Mouse (Mus musculus): ENCODE measurements around the gene Sgsm1. TPM values are rescaled to one million over a fixed set of nuclear protein-coding genes. Genes with fewer than 3 reads are reported as not detected.

Sgsm1 gene
- polyA plus RNA-seq (2014; fragmentation: Illumina TruSeq; extraction: RNeasy Lipid Tissue Mini Kit (QIAGEN cat#74804); ENCODE audit: low read depth, low replicate concordance) = 0.76 TPM

DNA sequence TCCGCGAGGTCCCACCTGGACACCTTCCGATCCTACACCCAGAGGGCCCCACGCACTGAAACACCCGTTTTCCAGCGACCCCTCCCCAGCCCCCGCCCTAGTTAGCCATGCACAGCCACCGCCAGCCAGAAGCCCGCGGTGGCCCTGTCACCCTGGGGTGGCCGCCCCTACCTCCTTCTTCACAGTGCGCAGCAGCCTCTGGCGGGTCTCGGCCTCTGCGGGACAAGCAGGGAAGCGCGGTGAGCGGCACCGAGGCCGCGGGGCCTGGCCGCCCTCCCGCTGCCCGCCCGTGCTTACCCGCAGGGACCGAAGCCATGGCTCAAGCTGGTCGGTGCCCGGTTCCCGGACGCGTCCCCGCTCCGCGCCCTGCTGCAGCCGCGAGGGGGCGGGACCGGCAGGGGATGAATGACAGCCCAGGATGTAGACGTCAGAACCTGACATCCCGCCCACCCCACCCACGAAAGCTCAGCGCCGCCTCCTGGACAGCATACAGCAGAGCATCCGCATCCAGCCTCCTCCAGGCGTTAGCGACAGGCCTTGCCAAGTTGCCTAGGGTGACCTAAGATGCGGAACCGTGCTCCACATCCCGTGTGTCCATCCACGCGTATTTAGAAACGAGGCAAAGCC lies at the start of gene Sgsm1:
Sgsm1 (minus strand) TSS at position 410 of the 627 bp plus-strand sequence.

DNA sequence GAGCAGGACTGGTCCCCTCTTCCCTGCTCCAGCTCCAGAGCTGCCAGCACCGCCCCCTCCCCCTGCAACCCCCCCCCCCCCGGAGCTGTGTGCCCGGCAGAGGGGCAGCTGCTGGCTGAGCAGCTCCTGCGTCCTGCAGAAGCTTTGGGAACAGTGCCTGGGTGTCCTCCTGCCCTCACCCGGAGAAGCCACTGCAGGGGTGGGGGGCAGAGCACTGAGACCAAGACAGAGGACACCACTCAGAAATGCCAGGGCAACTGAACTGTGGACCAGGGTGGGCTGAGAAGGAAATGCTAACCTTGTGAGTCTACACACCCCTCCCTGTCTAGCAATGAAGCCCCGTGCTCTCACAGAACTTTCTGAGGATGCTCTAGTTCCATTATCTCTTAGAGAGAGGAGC lies 46.6 kb upstream of the Sgsm1 start, which contains the start of gene Aym1:
Aym1 (plus strand) TSS at position 109 of the 400 bp plus-strand sequence.

DNA sequence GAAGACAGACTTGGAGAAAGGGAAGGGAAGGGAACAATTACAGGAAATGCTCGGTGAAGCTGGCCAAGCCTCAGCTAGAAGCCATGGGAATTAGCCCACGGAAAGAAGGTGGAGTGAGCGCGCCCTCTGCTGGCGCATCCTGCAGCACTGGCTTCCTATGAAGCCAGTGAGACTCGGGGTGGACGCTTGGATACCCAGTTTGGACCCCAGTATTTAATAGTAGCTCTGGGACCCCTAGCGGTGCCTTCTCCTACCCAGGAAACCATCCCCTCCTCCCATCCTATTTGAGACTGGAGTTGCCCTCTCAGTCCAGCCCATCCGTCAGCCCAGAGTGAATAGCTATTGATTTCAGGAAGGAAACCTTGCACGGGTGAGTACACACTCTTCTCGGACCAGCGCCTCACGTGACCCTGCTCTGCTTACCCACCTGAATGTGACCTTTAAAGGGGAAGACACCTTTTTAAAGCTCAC lies 83.9 kb downstream of the Sgsm1 start, which contains the start of gene Tmem211:
Tmem211 (plus strand) TSS at position 278 of the 471 bp plus-strand sequence.

DNA sequence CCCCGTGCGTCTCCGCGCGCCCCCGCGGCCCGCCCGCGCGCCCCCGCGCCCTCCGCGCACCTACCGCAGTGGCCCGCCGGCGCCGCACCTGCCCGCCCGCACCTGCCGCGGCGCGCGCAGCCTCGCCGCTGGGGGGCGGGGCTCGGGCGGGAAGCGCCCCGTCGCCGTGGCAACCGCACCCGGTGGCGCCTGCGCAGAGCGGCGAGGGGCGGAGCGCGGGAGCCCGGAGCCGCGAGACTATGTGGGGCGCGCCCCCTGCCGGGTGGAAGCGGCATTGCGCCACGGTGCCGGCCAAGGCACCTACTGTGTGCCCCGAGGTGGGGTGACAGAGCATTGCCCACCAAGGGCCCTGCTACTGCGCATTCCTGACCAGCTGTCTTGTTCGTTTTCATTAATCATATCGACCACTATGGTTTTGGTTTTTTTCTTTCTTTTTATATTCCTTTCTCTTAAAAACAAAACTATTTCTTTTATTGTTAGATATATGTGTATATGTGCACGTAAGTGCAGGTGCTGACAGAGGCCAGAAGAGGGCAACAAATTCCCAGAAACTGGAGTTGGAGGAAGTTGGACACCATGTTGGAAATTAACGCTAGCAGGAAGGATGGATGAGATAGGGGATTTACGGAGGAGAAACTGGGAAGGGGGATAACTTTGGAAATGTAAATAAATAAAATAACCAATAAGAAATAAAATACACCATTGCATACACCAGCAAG lies 89.3 kb downstream of the Sgsm1 start, which contains the start of gene 2900026A02Rik:
2900026A02Rik (minus strand) TSS at position 90 of the 719 bp plus-strand sequence.

Other genes starting within 250 kb of the Sgsm1 start
- gene Crybb2, start 240.7 kb downstream of the Sgsm1 start, polyA plus RNA-seq (2014; fragmentation: Illumina TruSeq; extraction: RNeasy Lipid Tissue Mini Kit (QIAGEN cat#74804); ENCODE audit: low read depth, low replicate concordance) = not detected
- 2.8 TPM for gene Crybb3, start 229.2 kb downstream of the Sgsm1 start, polyA plus RNA-seq (2014; fragmentation: Illumina TruSeq; extraction: RNeasy Lipid Tissue Mini Kit (QIAGEN cat#74804); ENCODE audit: low read depth, low replicate concordance)
- 19.0 TPM for gene 2900026A02Rik, start 89.5 kb downstream of the Sgsm1 start, polyA plus RNA-seq (2014; fragmentation: Illumina TruSeq; extraction: RNeasy Lipid Tissue Mini Kit (QIAGEN cat#74804); ENCODE audit: low read depth, low replicate concordance)
- not detected for gene Tmem211, start 83.9 kb downstream of the Sgsm1 start, polyA plus RNA-seq (2014; fragmentation: Illumina TruSeq; extraction: RNeasy Lipid Tissue Mini Kit (QIAGEN cat#74804); ENCODE audit: low read depth, low replicate concordance)
- not detected for gene Aym1, start 46.5 kb upstream of the Sgsm1 start, polyA plus RNA-seq (2014; fragmentation: Illumina TruSeq; extraction: RNeasy Lipid Tissue Mini Kit (QIAGEN cat#74804); ENCODE audit: low read depth, low replicate concordance)
- 0.47 TPM for gene Wscd2, start 179.5 kb upstream of the Sgsm1 start, polyA plus RNA-seq (2014; fragmentation: Illumina TruSeq; extraction: RNeasy Lipid Tissue Mini Kit (QIAGEN cat#74804); ENCODE audit: low read depth, low replicate concordance)